Mouse (Mus musculus) intestine, embryonic 16.5 days (tissue): ENCODE data around the gene Ifnlr1. TPM values are rescaled to one million over a fixed set of nuclear protein-coding genes. Genes with fewer than 3 reads are reported as not detected.
"Not testable (repeated sequence)": the region's sequence is repeated elsewhere in the genome, so short reads cannot be mapped to it uniquely, and the experiment has no call there.

Experiments used
- ATAC-seq: fragments of 200-750 bp; cut with Nextera tagmentation; 2 replicates; pipeline ENCODE4 v1.8.0; 2017; ENCODE audit warnings: moderate TSS enrichment, moderate library complexity
- H3K27ac ChIP-seq: fragments of 300-500 bp; sonication (generic); 2 replicates; pipeline ENCODE4 v1.5.1; 2014; ENCODE audit warnings: mild to moderate bottlenecking, low read length
- H3K27me3 ChIP-seq: fragments of 300-500 bp; sonication (generic); replicated peaks from 2 replicates; pipeline ENCODE4 v1.6.1; 2014; ENCODE audit warnings: low read length, control low read depth, mixed read lengths; ENCODE audit not compliant: control insufficient read depth, insufficient read depth
- H3K36me3 ChIP-seq: fragments of 300-500 bp; sonication (generic); 2 replicates; pipeline ENCODE4 v1.6.1; 2014; ENCODE audit warnings: low read length, control low read depth; ENCODE audit not compliant: control insufficient read depth, insufficient read depth
- H3K4me1 ChIP-seq: fragments of 300-500 bp; sonication (generic); 2 replicates; pipeline ENCODE4 v1.6.1; 2014; ENCODE audit warnings: low read length, control low read depth, mixed read lengths; ENCODE audit not compliant: control insufficient read depth, insufficient read depth
- H3K4me2 ChIP-seq: fragments of 300-500 bp; sonication (generic); 2 replicates; pipeline ENCODE4 v1.6.1; 2014; ENCODE audit warnings: low read depth, low read length, control low read depth
- H3K4me3 ChIP-seq: fragments of 300-500 bp; sonication (generic); 2 replicates; pipeline ENCODE4 v1.5.1; 2014; ENCODE audit warnings: mild to moderate bottlenecking, low read length
- H3K9ac ChIP-seq: fragments of 300-500 bp; sonication (generic); 2 replicates; pipeline ENCODE4 v1.6.1; 2014; ENCODE audit warnings: low read depth, low read length
- H3K9me3 ChIP-seq: fragments of 300-500 bp; sonication (generic); 2 replicates; pipeline ENCODE4 v1.6.1; 2016; ENCODE audit warnings: low read length, control low read depth; ENCODE audit not compliant: control insufficient read depth
- WGBS: fragments of 180-500 bp; shearing (Covaris S2); extraction: QIAGEN DNeasy Blood & Tissue Kit; methylation state at CpG from one replicate; pipeline ENCODE4 v1.1.7; 2014; 5-methylcytosine and 5-hydroxymethylcytosine counted together
- polyA plus RNA-seq: library from polyadenylated mRNA; unstranded; fragments of >200 nt; fragmentation: Nextera tagmentation; extraction: Ambion mirVana; gene quantifications from 2 replicates; pipeline ENCODE4 v1.2.1, GENCODE M21; 2015

Ifnlr1 gene
- polyA plus RNA-seq, 1 experiment from 2014 or later: 4.3 TPM

- H3K9ac ChIP-seq: no peak overlapping the region
- 62% methylated on average over 6 of the region's 6 CpGs for WGBS
- H3K4me3 ChIP-seq: no peak overlapping the region
- 0 out of 2 replicates have a peak, but pooled peaks cover 4% of the 10 kb centered on the region for H3K36me3 ChIP-seq
- no peak overlapping the region for H3K27ac ChIP-seq
- H3K4me1 ChIP-seq: no peaks in the 10 kb centered on the region; the same call in 1 of the 2 replicates
- no peak for ATAC-seq
- H3K27me3 ChIP-seq: no peaks in the 10 kb centered on the region
- no peak overlapping the region for H3K4me2 ChIP-seq
- no peaks in the 10 kb centered on the region for H3K9me3 ChIP-seq
Observed at GRCm38 (mm10) chr4:135704016-135704415, 17.9 kb downstream of the Ifnlr1 start.

- Histone ChIP-seq H3K27me3 (no peaks in the 10 kb centered on the region), H3K4me3 (no peak overlapping the region), H3K4me2 (no peak overlapping the region), H3K36me3 (no peaks in the 10 kb centered on the region), H3K27ac (no peak overlapping the region), H3K4me1 (no peaks in the 10 kb centered on the region; the same call in 1 of the 2 replicates), H3K9ac (no peak overlapping the region), H3K9me3 (no peaks in the 10 kb centered on the region)
- WGBS: 79% methylated on average over 6 of the region's 6 CpGs
- ATAC-seq: peak; percentile 60
Observed at GRCm38 (mm10) chr4:135706045-135706444, 20.0 kb downstream of the Ifnlr1 start.

GRCm38 (mm10) chr4:135709072-135709564 is 23.0 kb downstream of the Ifnlr1 start:
- H3K4me3 ChIP-seq: peak overlapping the region; percentile 21; the same call in 1 of the 2 replicates
- H3K36me3 ChIP-seq: no peaks in the 10 kb centered on the region
- H3K4me1 ChIP-seq: no peaks in the 10 kb centered on the region; the same call in 1 of the 2 replicates
- WGBS: 6% methylated on average over 8 of the region's 8 CpGs
- H3K9ac ChIP-seq: no peak overlapping the region
- no peak overlapping the region for H3K27ac ChIP-seq
- peak overlapping the region; percentile 39; the same call in 1 of the 2 replicates for H3K4me2 ChIP-seq
- ATAC-seq: peak; percentile 49
- no peaks in the 10 kb centered on the region for H3K9me3 ChIP-seq
- H3K27me3 ChIP-seq: no peaks in the 10 kb centered on the region

GRCm38 (mm10) chr4:135709621-135710020 is 23.5 kb downstream of the Ifnlr1 start:
- Histone ChIP-seq H3K9me3 (no peaks in the 10 kb centered on the region), H3K9ac (no peak overlapping the region), H3K4me1 (no peaks in the 10 kb centered on the region; the same call in 1 of the 2 replicates), H3K4me2 (no peak overlapping the region), H3K27me3 (no peaks in the 10 kb centered on the region), H3K4me3 (no peak overlapping the region), H3K27ac (no peak overlapping the region), H3K36me3 (no peaks in the 10 kb centered on the region)
- 79% methylated on average over 11 of the region's 11 CpGs for WGBS
- ATAC-seq: no peak

- Histone ChIP-seq H3K4me1 (no peaks in the 10 kb centered on the region; the same call in 1 of the 2 replicates), H3K4me3 (no peak overlapping the region), H3K4me2 (no peak overlapping the region), H3K36me3 (no peaks in the 10 kb centered on the region), H3K9ac (no peak overlapping the region), H3K9me3 (no peaks in the 10 kb centered on the region), H3K27ac (no peak overlapping the region), H3K27me3 (no peaks in the 10 kb centered on the region)
- WGBS: 63% methylated on average over 3 of the region's 3 CpGs
- no peak for ATAC-seq
Observed at GRCm38 (mm10) chr4:135710392-135710791, 24.3 kb downstream of the Ifnlr1 start.

GRCm38 (mm10) chr4:135714776-135715175 is 28.7 kb downstream of the Ifnlr1 start:
- no peaks in the 10 kb centered on the region for H3K9me3 ChIP-seq
- 74% methylated on average over 8 of the region's 8 CpGs for WGBS

GRCm38 (mm10) chr4:135716438-135716837 is 30.4 kb downstream of the Ifnlr1 start:
- H3K9me3 ChIP-seq, H3K27me3 ChIP-seq, ATAC-seq, H3K4me3 ChIP-seq, H3K27ac ChIP-seq, H3K36me3 ChIP-seq, H3K4me2 ChIP-seq, H3K4me1 ChIP-seq, H3K9ac ChIP-seq: not testable (repeated sequence)
- WGBS: 94% methylated on average over 11 of the region's 11 CpGs

More at GRCm38 (mm10) chr4:135714776-135715175, 28.7 kb downstream of the Ifnlr1 start:
- H3K9ac ChIP-seq: no peak overlapping the region
- no peak overlapping the region for H3K4me3 ChIP-seq
- no peaks in the 10 kb centered on the region; the same call in 1 of the 2 replicates for H3K4me1 ChIP-seq
- no peaks in the 10 kb centered on the region for H3K27me3 ChIP-seq
- no peaks in the 10 kb centered on the region for H3K36me3 ChIP-seq
- no peak overlapping the region for H3K27ac ChIP-seq
- no peak overlapping the region for H3K4me2 ChIP-seq
- no peak for ATAC-seq

- H3K36me3 ChIP-seq: no peaks in the 10 kb centered on the region
- no peak for ATAC-seq
- WGBS: 74% methylated on average over 17 of the region's 17 CpGs
- no peak overlapping the region for H3K4me3 ChIP-seq
- peaks cover 4% of the 10 kb centered on the region; the same call in 1 of the 2 replicates for H3K4me1 ChIP-seq
- no peaks in the 10 kb centered on the region for H3K9me3 ChIP-seq
- no peaks in the 10 kb centered on the region for H3K27me3 ChIP-seq
- no peak overlapping the region for H3K4me2 ChIP-seq
- H3K9ac ChIP-seq: no peak overlapping the region
- H3K27ac ChIP-seq: no peak overlapping the region
Observed at GRCm38 (mm10) chr4:135722540-135723290, 36.6 kb downstream of the Ifnlr1 start.

GRCm38 (mm10) chr4:135726416-135726815 is 40.3 kb downstream of the Ifnlr1 start:
- Histone ChIP-seq H3K27me3 (no peaks in the 10 kb centered on the region), H3K36me3 (no peaks in the 10 kb centered on the region), H3K4me3 (no peak overlapping the region), H3K27ac (peak overlapping the region; percentile 75; the same call in 1 of the 2 replicates), H3K9ac (no peak overlapping the region), H3K4me1 (peaks cover 4% of the 10 kb centered on the region; the same call in 1 of the 2 replicates), H3K9me3 (no peaks in the 10 kb centered on the region), H3K4me2 (no peak overlapping the region)
- no peak for ATAC-seq
- WGBS: 55% methylated on average over 11 of the region's 11 CpGs
